Mouse (Mus musculus) c-Kit-positive CD71-positive TER-119-positive erythroid progenitor cells, embryonic 14.5 days (primary cell): ENCODE results near the gene Fmn2.

Experiments
- DNase-seq: peaks from one replicate; pipeline ENCODE4 v3.0.0-alpha.2; 2013; ENCODE audit warnings: low spot score

Gene Fmn2

DNA sequence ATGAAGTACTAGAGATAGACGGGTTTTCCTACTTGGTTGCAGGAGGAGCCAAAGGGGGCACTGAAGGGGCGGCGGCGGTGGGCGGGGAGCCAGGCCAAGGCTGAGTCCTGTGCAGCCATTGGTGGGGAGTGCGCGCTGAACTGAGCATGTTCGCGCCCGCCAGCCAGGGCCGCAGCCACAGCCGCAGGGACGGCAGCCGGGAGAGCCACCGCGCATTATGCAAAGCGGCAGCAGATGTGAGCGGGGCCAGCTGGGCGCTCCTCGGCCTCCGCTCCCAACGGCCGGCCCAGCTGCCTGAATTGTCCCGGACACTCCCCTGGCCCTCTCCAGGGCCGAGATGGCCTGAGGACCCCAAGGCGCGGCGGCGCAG is at the start of gene Fmn2:
TSS of gene Fmn2 (plus strand) at position 165 of the 370 bp plus-strand sequence.
- DNase-seq, result no peak

DNA sequence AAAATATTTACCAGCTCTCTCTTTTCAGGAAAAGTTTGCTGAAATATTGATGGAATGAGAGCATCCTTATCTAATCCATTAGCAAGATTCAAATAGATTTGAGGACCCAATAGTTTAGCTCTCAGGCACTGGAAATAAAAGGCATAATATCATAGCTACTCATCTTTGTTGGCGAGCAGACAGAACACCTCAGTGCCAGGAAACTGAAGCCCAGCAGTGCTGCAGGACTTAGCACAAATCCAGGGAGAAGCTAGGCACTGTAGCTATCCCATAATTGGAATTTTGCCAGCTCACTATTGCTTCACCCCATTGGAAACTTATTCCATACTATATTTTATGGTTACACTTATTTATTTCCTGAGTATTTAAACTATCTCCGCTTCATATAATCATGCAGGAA is 46.5 kb upstream of the Fmn2 start:
- no peak for DNase-seq

DNA sequence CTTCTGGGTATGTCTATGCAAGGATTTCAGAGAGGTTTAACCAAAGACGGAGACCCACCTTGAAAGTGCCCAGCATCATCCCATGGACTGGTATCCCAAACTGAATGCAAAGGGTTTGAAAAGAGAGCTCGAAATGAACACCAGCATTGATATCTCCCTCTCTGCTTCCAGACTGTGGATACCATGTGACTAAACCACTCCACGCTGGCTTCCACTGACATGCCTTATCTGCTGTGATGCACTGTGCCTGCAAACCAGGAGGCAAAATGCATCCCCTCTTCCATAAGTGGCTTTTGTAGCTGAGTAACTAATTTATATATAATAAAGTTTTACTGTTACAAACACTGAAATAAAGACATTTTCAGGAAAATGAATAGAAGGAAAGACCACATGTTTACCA is 36.2 kb upstream of the Fmn2 start:
- DNase-seq, result no peak

DNA sequence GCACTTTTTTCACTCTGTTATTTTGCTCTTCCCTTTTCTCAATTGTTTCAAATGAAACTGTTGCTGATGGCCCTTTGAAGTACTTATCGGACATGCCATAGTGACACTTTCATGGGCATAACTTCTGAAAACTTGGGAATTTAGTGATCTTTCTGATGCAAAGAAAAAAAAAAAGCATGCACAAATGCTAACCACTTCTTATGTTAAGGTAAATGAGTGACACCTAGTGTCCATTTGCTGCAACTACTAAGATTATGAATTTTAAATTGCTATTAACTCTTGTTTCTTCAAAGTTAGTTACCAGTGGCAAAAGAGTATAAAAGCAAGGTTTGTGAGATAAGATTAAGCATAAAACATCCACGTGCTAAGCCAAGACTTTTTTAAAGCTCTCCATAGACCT is 35.4 kb upstream of the Fmn2 start:
- peak; percentile 31 for DNase-seq

DNA sequence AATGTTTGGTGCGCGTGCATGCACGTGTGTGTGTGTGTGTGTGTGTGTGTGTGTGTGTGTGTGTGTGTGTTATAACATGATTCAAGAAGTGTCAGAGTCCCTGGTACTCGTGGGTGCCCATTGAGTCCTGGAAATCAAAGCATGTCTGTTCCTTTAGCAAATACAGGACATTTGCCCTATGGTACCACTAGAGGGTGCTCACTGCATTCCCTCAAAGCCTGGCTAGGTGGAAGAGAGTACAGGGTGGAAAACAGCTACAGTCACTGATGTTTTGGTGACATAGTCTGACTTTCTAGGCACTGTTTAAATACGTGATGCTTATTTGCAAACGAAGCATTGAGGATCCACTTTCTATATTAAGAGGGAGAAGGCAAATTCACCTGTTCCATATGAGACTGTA is 31.9 kb upstream of the Fmn2 start:
- DNase-seq, result peak; percentile 21

DNA sequence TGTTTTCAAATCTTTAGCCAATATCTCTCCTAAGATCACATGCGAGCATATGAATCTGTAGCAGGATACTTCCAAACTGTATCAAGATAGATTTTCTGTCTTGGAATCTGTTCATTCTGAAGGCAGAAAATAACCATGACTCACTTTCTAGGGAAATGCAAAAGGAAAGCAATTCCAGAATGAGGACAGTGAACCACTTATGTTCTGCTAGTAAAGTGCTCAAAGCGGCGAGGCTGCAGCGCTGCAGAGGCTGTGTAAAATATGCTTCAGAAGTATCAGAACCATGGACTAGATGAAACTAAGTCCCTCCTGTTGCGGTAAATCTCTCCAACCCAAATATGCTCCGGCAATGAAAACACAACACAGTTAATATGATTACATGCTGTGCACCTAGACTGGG is 19.1 kb upstream of the Fmn2 start:
- DNase-seq, result no peak

DNA sequence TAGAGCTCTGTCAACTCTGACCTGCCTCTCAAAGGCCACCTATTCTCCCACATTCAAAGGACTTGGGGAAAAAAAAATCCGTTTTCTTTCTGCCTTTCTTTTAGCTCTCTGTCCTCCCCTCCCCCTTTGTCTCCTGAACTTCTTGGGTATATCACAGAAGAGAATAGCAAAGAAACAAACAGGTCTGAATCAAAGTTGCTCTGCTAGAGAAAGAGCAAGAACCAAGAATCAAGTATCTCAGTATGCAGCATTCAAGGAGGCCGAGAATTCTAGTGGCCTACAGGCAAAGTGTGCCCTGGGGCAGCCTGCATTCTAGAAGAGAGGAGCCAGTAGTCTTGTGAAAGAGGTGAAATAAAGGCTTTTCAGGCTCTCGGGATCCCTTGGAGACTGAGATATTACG is 1.6 kb upstream of the Fmn2 start:
- no peak for DNase-seq

DNA sequence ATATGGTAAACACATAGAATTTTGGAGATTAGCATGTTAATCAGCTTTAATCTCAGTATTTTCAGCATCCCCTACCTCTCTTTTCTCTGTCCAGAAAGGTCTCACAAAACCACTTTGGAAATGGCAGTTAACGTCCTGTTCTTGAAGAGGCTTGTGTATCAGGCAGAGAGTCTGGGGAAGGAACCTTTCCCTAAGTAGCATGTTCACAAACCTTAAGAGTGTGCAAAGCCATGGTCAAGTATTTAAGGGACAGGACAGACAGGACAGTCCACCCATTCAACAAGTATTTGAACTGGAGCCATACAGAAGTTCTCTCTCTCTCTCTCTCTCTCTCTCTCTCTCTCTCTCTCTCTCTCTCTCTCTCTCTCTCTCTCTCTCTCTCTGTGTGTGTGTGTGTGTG is 614 bp upstream of the Fmn2 start:
- DNase-seq, result no peak

DNA sequence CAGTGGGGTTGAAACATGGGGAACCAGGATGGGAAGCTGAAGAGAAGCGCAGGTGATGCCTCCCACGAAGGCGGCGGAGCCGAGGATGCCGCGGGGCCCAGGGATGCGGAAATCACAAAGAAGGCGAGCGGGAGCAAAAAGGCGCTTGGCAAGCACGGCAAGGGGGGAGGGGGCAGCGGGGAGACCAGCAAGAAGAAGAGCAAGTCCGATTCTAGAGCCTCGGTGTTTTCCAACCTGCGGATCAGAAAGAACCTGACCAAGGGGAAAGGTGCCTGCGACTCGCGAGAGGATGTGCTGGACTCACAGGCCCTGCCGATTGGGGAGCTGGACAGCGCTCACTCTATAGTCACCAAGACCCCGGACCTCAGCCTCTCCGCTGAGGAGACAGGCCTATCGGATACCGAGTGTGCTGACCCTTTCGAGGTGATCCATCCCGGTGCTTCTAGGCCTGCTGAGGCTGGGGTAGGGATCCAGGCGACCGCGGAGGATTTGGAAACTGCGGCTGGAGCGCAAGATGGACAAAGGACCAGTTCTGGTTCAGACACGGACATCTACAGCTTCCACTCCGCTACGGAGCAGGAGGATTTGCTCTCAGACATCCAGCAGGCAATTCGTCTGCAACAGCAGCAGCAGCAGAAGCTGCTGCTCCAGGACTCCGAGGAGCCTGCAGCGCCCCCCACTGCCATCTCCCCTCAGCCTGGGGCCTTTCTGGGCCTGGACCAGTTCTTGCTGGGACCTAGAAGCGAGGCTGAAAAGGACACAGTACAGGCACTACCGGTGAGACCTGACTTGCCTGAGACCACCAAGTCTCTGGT is 613 bp downstream of the Fmn2 start:
- DNase-seq, result no peak

DNA sequence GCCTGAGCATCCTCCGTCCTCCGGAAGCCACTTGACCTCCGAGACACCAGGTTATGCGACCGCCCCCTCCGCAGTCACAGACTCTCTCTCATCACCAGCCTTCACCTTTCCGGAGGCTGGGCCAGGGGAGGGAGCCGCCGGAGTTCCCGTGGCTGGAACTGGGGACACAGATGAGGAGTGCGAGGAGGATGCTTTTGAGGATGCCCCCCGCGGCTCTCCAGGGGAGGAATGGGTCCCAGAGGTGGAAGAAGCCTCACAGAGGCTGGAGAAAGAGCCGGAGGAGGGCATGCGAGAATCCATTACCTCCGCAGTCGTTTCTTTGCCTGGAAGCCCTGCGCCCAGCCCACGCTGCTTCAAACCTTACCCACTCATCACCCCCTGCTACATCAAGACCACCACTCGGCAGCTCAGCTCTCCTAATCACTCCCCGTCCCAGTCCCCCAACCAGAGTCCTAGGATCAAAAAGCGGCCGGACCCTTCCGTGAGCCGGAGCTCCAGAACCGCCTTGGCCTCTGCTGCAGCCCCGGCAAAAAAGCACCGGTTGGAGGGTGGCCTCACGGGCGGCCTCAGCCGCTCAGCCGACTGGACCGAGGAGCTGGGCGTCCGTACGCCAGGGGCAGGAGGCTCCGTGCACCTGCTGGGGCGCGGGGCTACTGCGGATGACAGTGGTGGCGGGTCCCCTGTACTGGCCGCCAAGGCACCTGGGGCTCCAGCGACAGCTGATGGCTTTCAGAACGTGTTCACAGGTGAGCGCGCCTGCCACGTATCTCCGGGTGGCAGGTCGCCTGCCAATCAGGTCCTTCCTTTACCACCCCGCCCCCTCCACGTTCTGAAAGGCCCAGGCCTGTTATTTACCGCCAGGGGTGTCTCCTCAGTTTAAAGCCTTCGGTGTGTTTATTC is 1.5 kb downstream of the Fmn2 start:
- DNase-seq, result no peak

DNA sequence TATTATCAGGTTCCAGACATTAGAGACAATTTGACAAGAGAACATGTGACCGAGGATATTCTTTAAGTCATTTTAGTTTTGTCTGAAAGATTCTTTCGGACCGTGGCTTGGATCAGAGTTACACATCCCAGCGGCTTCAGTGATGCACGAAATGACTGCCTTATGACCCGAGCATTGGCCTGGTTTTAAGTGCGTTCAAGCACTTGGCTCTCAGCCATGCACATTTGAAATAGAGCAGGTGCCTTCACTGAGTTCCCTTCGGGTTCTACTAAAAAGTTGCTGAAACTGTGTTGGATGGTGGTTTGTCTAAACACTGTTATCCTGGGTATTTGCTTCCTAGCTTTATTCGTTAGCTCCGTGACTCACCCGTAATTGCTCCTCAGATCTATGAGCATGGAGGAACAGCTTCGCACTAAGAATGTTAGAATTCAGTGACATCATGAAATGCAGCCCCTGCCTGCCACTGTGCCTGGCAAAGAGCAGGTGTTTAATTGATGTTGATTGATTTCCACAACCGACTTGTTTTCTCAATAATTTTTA is 7.0 kb downstream of the Fmn2 start:
- DNase-seq, result no peak

DNA sequence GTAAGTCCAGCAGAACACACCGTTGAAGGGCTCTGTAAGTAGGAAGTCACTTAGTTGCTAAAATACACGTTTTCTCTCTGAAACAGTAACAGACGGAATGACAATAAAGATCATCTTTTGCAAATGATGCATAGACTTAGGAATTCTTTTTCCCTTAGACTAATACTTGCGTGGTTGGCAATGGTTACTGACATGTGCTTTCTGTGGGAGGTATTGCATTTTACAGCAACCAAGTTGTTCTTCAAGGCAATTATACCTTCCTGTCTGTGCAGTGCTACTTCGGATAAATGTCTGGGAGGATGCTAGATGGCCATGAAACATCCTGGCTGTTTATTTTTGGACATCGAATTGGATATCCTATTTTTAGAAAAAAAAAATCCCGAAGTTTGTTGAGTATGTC is 11.8 kb downstream of the Fmn2 start:
- DNase-seq, result no peak

DNA sequence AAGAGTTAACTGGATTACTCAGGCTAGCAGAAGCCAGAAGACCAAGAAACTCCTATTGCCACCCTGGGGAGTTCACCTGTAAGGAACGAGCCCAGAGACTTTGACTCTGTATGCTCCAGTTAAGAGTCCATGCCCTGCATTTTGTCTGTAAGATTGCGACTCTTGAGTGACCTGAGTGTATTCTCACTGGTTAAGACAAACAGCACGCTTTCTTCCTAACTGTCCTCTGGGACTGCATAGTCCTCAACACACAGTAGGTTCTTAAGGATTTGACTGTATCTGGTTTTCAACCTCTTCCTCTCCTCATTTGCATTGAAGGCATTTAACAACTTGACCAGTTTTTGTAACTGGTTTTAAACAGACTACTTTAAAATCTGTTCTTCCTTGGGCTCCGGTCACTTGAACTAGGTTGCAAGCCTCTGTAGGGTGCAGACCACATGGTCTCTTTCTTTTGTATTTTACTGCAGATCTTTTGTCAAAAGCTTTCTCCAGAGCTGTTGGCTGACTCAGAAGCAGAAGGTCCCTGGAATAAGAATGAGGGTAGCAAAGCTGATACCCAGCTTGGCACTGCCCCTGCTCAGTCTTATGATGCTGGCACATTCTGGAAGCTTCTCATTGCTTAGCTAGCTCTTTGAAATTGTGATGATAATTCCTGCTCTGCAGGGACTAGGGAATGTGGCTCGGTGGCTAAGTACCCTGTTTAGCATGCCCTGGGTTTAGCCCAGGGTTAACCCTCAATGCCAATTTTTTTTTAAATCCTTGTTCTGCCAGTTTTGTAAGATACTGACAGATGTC is 20.5 kb downstream of the Fmn2 start:
- no peak for DNase-seq

DNA sequence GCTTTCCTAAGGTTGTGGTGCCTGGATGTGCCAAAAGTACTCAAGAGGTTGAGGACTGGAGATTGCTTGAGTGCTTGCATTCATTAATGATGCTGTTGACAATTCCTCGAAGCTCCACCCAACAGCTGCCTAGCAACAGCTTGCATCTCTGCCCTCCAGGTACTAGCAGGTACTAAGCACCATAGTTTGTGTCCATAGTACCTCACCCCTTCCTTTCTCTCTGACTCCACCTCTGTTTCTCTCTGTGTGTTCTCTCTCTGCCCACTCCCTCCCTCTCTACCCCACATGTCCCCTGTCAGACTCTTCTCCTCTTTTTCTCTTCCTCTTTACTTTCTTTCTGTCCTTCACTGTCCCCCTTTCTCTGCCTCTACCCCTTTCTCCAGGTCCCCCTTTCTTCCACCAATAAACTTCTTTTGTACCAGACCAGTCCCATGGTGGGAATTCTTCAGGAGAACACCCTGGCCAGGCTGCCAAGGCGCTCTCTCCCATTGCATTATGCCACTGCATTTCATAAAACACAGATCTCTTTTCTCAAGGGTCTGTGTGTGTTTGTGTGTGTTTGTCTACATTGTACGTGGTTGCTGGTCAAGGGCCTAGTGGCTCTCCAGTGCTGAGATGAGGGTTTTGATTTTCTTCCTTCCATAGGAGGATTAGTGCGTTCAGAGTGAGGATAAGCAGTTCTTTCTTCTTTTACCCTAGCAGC is 21.3 kb downstream of the Fmn2 start:
- no peak for DNase-seq

DNA sequence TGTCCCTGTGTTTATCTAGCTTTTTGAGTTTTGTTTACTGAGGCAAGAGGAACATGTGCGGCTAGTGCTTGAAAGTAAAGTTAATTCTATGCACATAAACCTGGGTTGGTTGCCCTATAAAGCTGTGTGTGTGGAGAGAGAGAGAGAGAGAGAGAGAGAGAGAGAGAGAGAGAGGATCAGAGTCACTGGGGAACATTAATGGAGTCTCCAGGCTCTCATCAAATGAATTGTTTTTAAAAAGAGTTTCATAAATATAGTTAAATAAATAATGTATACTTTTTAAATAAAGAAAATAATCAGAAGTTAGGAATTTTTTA is 21.8 kb downstream of the Fmn2 start:
- no peak for DNase-seq

DNA sequence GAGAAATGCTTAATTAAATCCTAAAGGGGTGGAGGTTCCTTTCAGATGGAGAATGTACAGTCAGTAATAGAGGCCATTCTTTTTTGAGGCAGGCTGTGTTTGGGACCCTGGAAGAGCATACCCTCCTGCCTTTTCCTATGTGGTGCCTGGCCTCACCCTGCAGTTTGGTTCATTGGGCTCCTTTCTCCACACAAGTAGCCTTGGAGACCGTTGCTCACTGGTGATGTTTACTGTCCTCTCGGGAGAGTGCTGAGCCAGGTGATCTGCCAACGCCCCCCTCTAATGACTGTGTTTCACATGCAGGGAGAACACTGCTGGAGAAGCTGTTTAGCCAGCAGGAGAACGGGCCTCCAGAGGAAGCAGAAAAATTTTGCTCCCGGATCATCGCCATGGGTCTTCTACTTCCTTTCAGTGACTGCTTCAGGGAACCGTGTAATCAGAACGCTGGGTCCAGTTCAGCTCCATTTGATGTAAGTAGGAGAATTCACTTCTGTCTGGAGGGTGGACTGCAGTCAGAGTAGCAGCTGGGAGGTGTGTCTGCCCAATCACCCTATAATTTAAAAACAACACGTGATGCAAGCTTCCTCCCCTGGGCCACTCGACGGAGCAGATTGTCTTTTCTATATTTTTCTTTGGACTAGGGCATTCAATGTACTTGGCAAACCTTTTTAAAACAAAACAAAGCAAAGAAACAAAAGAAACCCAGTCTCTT is 35.3 kb downstream of the Fmn2 start:
- DNase-seq, result no peak

DNA sequence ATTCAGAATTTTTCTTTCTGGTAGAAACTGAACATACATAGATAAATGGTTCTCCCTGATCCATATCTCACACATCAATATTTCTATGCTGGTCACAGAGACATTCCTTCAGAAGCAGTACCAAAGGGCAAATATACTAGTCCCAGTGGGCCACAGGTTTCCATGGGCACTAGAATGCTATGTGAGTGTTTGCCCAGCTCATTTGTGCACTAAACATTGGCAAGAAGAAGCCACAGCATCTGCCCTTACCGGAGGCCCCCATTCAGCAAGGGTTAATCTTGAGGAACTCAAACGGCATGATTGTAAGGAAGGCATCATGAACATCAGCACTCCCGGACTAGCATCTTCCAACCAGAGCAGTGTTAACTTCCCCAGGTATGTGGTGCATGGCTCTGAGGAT is 35.9 kb downstream of the Fmn2 start:
- no peak for DNase-seq

DNA sequence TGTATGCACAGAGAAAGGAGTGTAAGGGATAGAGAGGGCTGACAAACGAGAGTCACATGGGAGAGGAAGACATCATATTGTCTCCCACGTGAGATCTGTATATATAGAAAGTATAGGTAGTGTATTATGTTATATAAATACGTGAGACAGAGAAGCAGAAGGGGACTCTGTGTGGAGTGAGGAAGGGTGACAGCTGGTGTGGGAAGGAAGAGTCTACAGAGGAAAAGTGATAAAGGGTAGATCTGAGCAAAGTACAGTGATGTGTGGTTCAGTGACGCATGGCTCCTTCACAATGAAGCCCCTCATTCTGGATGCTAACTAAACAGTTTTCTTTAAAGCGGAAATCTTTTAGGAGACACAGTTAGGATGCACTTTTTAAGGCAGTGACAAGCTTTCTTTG is 46.7 kb downstream of the Fmn2 start:
- no peak for DNase-seq

DNA sequence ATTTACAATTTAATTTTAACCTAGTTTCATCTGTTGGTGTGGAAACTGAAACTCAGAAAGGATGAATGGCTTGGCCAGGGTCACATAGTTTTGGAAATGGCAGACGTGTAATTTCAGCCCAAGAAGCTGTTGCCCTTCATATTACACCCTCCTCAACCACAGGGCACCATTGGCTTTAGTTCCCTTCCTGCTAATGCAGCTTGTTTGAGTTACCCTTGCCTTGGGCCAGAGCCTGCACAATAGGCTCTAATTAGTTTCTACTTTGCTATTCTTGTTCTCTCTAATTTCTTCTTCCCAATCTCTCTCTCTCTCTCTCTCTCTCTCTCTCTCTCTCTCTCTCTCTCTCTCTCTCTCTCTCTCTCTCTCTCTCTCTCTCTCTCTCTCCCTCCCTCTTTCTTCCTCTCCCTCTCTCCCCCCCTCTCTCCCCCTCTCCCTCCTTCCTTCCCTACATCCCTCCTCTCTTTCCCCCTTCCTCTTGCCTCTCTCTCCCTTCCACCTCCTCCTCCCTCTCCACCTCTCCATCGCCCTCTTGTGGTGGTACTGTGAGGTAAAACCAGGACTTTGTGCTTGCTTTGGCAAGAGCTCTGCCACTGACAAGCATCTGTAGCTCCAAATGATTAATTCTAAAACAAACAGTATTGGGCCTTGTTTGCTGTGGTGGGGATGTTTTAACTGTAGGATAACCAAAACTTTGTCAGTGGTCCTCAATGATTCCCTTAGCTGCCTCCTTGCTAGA is 51.8 kb downstream of the Fmn2 start:
- no peak for DNase-seq

DNA sequence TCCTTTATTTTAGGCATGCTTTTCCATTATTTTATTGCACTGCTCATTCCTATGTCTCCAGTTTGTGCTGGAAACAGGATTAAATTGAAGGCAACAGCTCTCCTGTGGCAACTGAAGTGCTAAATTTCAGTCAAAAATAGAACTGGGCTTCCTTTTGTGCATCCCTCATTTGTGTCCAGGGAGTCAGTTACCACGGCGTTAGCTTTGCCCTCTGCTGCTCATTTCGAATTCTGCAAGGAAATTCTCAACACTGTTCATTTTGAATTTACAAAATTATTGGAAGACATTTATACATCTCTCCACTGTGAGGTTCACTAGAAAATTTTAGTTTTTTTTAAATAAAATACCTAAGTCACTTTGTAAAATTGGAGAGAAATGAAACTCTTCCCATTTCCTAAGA is 53.8 kb downstream of the Fmn2 start:
- no peak for DNase-seq

DNA sequence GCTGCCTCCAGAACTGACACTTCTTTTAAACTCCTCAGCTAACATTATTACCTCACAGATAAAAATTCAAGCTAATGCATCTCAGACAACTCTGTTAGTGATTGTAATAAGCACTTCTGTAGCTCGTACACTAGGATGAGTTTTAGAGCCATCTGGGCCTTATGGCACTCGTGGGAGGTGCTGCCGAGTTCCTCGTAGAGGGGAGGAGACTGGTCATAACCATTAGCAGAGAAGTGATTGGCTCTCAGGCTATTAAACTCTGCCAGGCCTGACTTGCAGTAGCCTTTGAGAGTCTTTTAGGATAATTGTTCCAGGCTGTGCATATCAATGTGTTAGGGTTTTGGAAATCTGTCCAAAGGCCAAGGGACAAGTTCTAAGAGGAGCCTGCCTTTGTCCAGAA is 55.6 kb downstream of the Fmn2 start:
- DNase-seq, result no peak
